Mouse (Mus musculus): ENCODE measurements around the gene 4930404H24Rik. TPM values are rescaled to one million over a fixed set of nuclear protein-coding genes. Genes with fewer than 3 reads are reported as not detected.
A peak's percentile ranks its signal among the peaks of the same experiment; 100 is the strongest.

4930404H24Rik gene
- total RNA-seq, 1 experiment: not detected

GRCm38 (mm10) chr2:153458022-153458441 is 34.6 kb upstream of the 4930404H24Rik start:
- Histone ChIP-seq H3K4me3 (ENCODE audit: insufficient read depth in 1 of 2, low read depth in 1 of 2, low read length in 2 of 2, poor library complexity in 1 of 2, severe bottlenecking in 1 of 2) (no peak overlapping the region), H3K27ac (ENCODE audit: insufficient read depth, low read depth, low read length, poor library complexity, severe bottlenecking) (no peak overlapping the region), H3K9ac (ENCODE audit: insufficient read depth, low read depth, low read length, poor library complexity, severe bottlenecking) (no peak overlapping the region), H3K9me3 (ENCODE audit: control insufficient read depth, insufficient read depth, low read depth, low read length) (no peaks in the 10 kb centered on the region), H3K36me3 (ENCODE audit: control insufficient read depth, insufficient read depth, low read length, poor library complexity, severe bottlenecking) (no peaks in the 10 kb centered on the region), H3K4me1 (ENCODE audit: control insufficient read depth in 2 of 2, insufficient read depth in 2 of 2, low read length in 2 of 2, poor library complexity in 1 of 2) (no peaks in the 10 kb centered on the region)
- TF ChIP-seq HCFC1 (IDR thresholded peaks at IDR 0.05; ENCODE audit: borderline replicate concordance, insufficient read depth, low read length): no peak
- no peak for TF ChIP-seq MAFK (IDR thresholded peaks at IDR 0.05; ENCODE audit: insufficient read depth, low read depth, low read length)
- TF ChIP-seq ZNF384 (IDR thresholded peaks at IDR 0.05; ENCODE audit: low read depth, low read length): no peak
- TF ChIP-seq ZC3H11A (IDR thresholded peaks at IDR 0.05; ENCODE audit: borderline replicate concordance, low read depth, low read length): no peak
- no peak for TF ChIP-seq CHD2 (IDR thresholded peaks at IDR 0.05; ENCODE audit: low read depth, low read length)
- DNase-seq (ENCODE audit: low read depth, low spot score): no peak
- in situ Hi-C loops (cut with MboI; ENCODE audit: low sequenced_read_pairs in 2 of 2, unreplicated experiment in 2 of 2): no loop called here

DNA sequence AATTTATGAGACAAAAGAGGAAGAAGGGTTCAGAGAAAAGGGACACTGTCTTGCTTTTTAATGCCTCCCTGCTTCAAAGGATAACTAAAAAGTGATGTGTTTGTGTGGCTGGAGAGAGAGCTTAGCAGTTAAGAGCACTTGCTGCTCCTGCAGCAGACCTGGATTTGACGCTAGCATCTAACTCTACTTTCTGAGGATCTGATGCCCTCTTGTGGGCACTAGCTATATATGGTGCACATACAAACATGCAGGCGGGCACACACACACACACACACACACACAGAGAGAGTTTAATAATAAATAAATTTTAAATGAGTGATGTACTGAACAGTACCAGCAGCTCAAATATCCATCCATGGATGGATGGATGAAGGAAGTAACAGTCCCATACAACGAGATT is 29.3 kb upstream of the 4930404H24Rik start:
- DNase-seq (ENCODE audit: low read depth, low spot score): no peak
- H3K9ac ChIP-seq (ENCODE audit: insufficient read depth, low read depth, low read length, poor library complexity, severe bottlenecking): no peak overlapping the region
- no peak overlapping the region for H3K4me3 ChIP-seq (ENCODE audit: insufficient read depth in 1 of 2, low read depth in 1 of 2, low read length in 2 of 2, poor library complexity in 1 of 2, severe bottlenecking in 1 of 2)
- H3K9me3 ChIP-seq (ENCODE audit: control insufficient read depth, insufficient read depth, low read depth, low read length): no peaks in the 10 kb centered on the region
- H3K36me3 ChIP-seq (ENCODE audit: control insufficient read depth, insufficient read depth, low read length, poor library complexity, severe bottlenecking): no peaks in the 10 kb centered on the region
- in situ Hi-C loops (cut with MboI; ENCODE audit: low sequenced_read_pairs in 2 of 2, unreplicated experiment in 2 of 2): no loop called here
- H3K27ac ChIP-seq (ENCODE audit: insufficient read depth, low read depth, low read length, poor library complexity, severe bottlenecking): no peak overlapping the region
- TF ChIP-seq CHD2 (IDR thresholded peaks at IDR 0.05; ENCODE audit: low read depth, low read length) (no peak), ZC3H11A (IDR thresholded peaks at IDR 0.05; ENCODE audit: borderline replicate concordance, low read depth, low read length) (peak; percentile 28; the same call in 1 of the 2 replicates)
- no peaks in the 10 kb centered on the region for H3K4me1 ChIP-seq (ENCODE audit: control insufficient read depth in 2 of 2, insufficient read depth in 2 of 2, low read length in 2 of 2, poor library complexity in 1 of 2)

DNA sequence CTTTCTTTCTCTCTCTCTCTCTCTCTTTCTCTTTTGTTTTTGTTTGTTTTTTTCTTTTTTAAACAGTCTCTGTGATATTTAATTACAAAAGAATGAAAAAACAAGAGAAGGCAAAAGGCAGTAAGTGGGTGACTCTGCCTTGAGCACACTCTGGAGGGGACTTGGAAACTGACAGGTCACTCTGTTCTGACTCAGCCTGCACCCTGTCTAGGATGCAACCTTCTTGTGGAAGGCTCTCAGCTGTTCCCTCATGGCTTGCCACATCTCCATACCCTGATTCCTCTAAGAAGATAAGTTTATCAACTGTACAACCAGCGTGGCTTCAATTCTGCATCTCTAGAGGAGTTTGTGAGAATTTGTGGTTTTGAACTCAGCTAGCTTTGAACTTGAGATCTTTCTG is 25.2 kb upstream of the 4930404H24Rik start:
- Histone ChIP-seq H3K4me3 (ENCODE audit: insufficient read depth in 1 of 2, low read depth in 1 of 2, low read length in 2 of 2, poor library complexity in 1 of 2, severe bottlenecking in 1 of 2) (no peak overlapping the region), H3K36me3 (ENCODE audit: control insufficient read depth, insufficient read depth, low read length, poor library complexity, severe bottlenecking) (no peaks in the 10 kb centered on the region), H3K27ac (ENCODE audit: insufficient read depth, low read depth, low read length, poor library complexity, severe bottlenecking) (no peak overlapping the region), H3K9ac (ENCODE audit: insufficient read depth, low read depth, low read length, poor library complexity, severe bottlenecking) (no peak overlapping the region), H3K4me1 (ENCODE audit: control insufficient read depth in 2 of 2, insufficient read depth in 2 of 2, low read length in 2 of 2, poor library complexity in 1 of 2) (peaks cover 0 to 6% of the 10 kb centered on the region in 2 experiments; a peak in 1 of 4 replicates), H3K9me3 (ENCODE audit: control insufficient read depth, insufficient read depth, low read depth, low read length) (no peaks in the 10 kb centered on the region)
- no peak for TF ChIP-seq ZNF384 (IDR thresholded peaks at IDR 0.05; ENCODE audit: low read depth, low read length)
- TF ChIP-seq ZC3H11A (IDR thresholded peaks at IDR 0.05; ENCODE audit: borderline replicate concordance, low read depth, low read length): no peak
- no peak for TF ChIP-seq CHD2 (IDR thresholded peaks at IDR 0.05; ENCODE audit: low read depth, low read length)
- no peak for TF ChIP-seq MAFK (IDR thresholded peaks at IDR 0.05; ENCODE audit: insufficient read depth, low read depth, low read length)
- TF ChIP-seq HCFC1 (IDR thresholded peaks at IDR 0.05; ENCODE audit: borderline replicate concordance, insufficient read depth, low read length): no peak
- DNase-seq (ENCODE audit: low read depth, low spot score): no peak
- in situ Hi-C loops (cut with MboI; ENCODE audit: low sequenced_read_pairs in 2 of 2, unreplicated experiment in 2 of 2): no loop called here

GRCm38 (mm10) chr2:153469317-153469716 is 23.3 kb upstream of the 4930404H24Rik start:
- Histone ChIP-seq H3K27ac (ENCODE audit: insufficient read depth, low read depth, low read length, poor library complexity, severe bottlenecking) (no peak overlapping the region), H3K9ac (ENCODE audit: insufficient read depth, low read depth, low read length, poor library complexity, severe bottlenecking) (no peak overlapping the region), H3K36me3 (ENCODE audit: control insufficient read depth, insufficient read depth, low read length, poor library complexity, severe bottlenecking) (no peaks in the 10 kb centered on the region), H3K4me3 (ENCODE audit: insufficient read depth in 1 of 2, low read depth in 1 of 2, low read length in 2 of 2, poor library complexity in 1 of 2, severe bottlenecking in 1 of 2) (no peak overlapping the region), H3K4me1 (ENCODE audit: control insufficient read depth in 2 of 2, insufficient read depth in 2 of 2, low read length in 2 of 2, poor library complexity in 1 of 2) (peaks cover 0 to 6% of the 10 kb centered on the region in 2 experiments; a peak in 1 of 4 replicates), H3K9me3 (ENCODE audit: control insufficient read depth, insufficient read depth, low read depth, low read length) (no peaks in the 10 kb centered on the region)
- in situ Hi-C loops (cut with MboI; ENCODE audit: low sequenced_read_pairs in 2 of 2, unreplicated experiment in 2 of 2): no loop called here
- no peak for DNase-seq (ENCODE audit: low read depth, low spot score)
- TF ChIP-seq CHD2 (IDR thresholded peaks at IDR 0.05; ENCODE audit: low read depth, low read length) (no peak), ZNF384 (IDR thresholded peaks at IDR 0.05; ENCODE audit: low read depth, low read length) (no peak), MAFK (IDR thresholded peaks at IDR 0.05; ENCODE audit: insufficient read depth, low read depth, low read length) (no peak), HCFC1 (IDR thresholded peaks at IDR 0.05; ENCODE audit: borderline replicate concordance, insufficient read depth, low read length) (no peak), ZC3H11A (IDR thresholded peaks at IDR 0.05; ENCODE audit: borderline replicate concordance, low read depth, low read length) (no peak)

GRCm38 (mm10) chr2:153469764-153470163 is 22.8 kb upstream of the 4930404H24Rik start:
- no peaks in the 10 kb centered on the region for H3K9me3 ChIP-seq (ENCODE audit: control insufficient read depth, insufficient read depth, low read depth, low read length)
- H3K9ac ChIP-seq (ENCODE audit: insufficient read depth, low read depth, low read length, poor library complexity, severe bottlenecking): no peak overlapping the region
- no peak for DNase-seq (ENCODE audit: low read depth, low spot score)
- in situ Hi-C loops (cut with MboI; ENCODE audit: low sequenced_read_pairs in 2 of 2, unreplicated experiment in 2 of 2): no loop called here
- H3K4me3 ChIP-seq (ENCODE audit: insufficient read depth in 1 of 2, low read depth in 1 of 2, low read length in 2 of 2, poor library complexity in 1 of 2, severe bottlenecking in 1 of 2): no peak overlapping the region
- no peak overlapping the region for H3K27ac ChIP-seq (ENCODE audit: insufficient read depth, low read depth, low read length, poor library complexity, severe bottlenecking)
- peaks cover 0 to 6% of the 10 kb centered on the region in 2 experiments; a peak in 1 of 4 replicates for H3K4me1 ChIP-seq (ENCODE audit: control insufficient read depth in 2 of 2, insufficient read depth in 2 of 2, low read length in 2 of 2, poor library complexity in 1 of 2)
- no peaks in the 10 kb centered on the region for H3K36me3 ChIP-seq (ENCODE audit: control insufficient read depth, insufficient read depth, low read length, poor library complexity, severe bottlenecking)
- TF ChIP-seq CHD2 (IDR thresholded peaks at IDR 0.05; ENCODE audit: low read depth, low read length) (no peak), ZNF384 (IDR thresholded peaks at IDR 0.05; ENCODE audit: low read depth, low read length) (no peak), ZC3H11A (IDR thresholded peaks at IDR 0.05; ENCODE audit: borderline replicate concordance, low read depth, low read length) (no peak), HCFC1 (IDR thresholded peaks at IDR 0.05; ENCODE audit: borderline replicate concordance, insufficient read depth, low read length) (no peak), MAFK (IDR thresholded peaks at IDR 0.05; ENCODE audit: insufficient read depth, low read depth, low read length) (no peak)
